Mouse (Mus musculus) cerebellum, adult 2 months (tissue): ENCODE measurements around the gene Arhgdia.

Experiments used
- CTCF ChIP-seq: fragments of 200-500 bp; IDR thresholded peaks from 2 replicates; pipeline ENCODE4 v1.5.1; 2011; ENCODE audit warnings: low read depth, mild to moderate bottlenecking, control low read depth, low read length, moderate library complexity, borderline replicate concordance; ENCODE audit not compliant: insufficient read depth
- POLR2A ChIP-seq: fragments of 200-500 bp; IDR thresholded peaks from 2 replicates; pipeline ENCODE4 v1.6.1; 2011; ENCODE audit warnings: low read length, control low read depth, borderline replicate concordance; ENCODE audit not compliant: insufficient read depth

- TF ChIP-seq POLR2A (no peak), CTCF (no peak)
Measured at GRCm38 (mm10) chr11:120575046-120575445, 6.4 kb downstream of the Arhgdia start.
